Mouse (Mus musculus) lung, embryonic 14.5 days (tissue): Measurements from ENCODE around the gene Ankrd65. TPM values are rescaled to one million over a fixed set of nuclear protein-coding genes. Genes with fewer than 3 reads are reported as not detected.

Source experiments
- ATAC-seq: fragments of 200-750 bp; cut with Nextera tagmentation; 2 replicates; pipeline ENCODE4 v1.8.0; 2017; ENCODE audit warnings: mild to moderate bottlenecking, moderate TSS enrichment, moderate library complexity; ENCODE audit not compliant: insufficient read depth
- DNase-seq: peaks from one replicate; pipeline ENCODE4 v3.0.0-alpha.2; 2015
- H3K27ac ChIP-seq: fragments of 300-500 bp; sonication (generic); 2 replicates; pipeline ENCODE4 v1.5.1; 2014; ENCODE audit warnings: low read depth, mild to moderate bottlenecking, moderate library complexity
- H3K27me3 ChIP-seq: fragments of 300-500 bp; sonication (generic); 2 replicates; pipeline ENCODE4 v1.6.1; 2014; ENCODE audit warnings: low read length, control low read depth; ENCODE audit not compliant: insufficient read depth
- H3K36me3 ChIP-seq: fragments of 300-500 bp; sonication (generic); 2 replicates; pipeline ENCODE4 v1.6.1; 2014; ENCODE audit warnings: control low read depth; ENCODE audit not compliant: insufficient read depth
- H3K4me1 ChIP-seq: fragments of 300-500 bp; sonication (generic); 2 replicates; pipeline ENCODE4 v1.6.1; 2014; ENCODE audit warnings: antibody characterized with exemption, control low read depth; ENCODE audit not compliant: insufficient read depth
- H3K4me2 ChIP-seq: fragments of 300-500 bp; sonication (generic); 2 replicates; pipeline ENCODE4 v1.6.1; 2014; ENCODE audit warnings: mild to moderate bottlenecking
- H3K4me3 ChIP-seq: fragments of 300-500 bp; sonication (generic); 2 replicates; pipeline ENCODE4 v1.5.1; 2014; ENCODE audit warnings: low read depth, low read length
- H3K9ac ChIP-seq: fragments of 300-500 bp; sonication (generic); 2 replicates; pipeline ENCODE4 v1.6.1; 2014
- H3K9me3 ChIP-seq: fragments of 300-500 bp; sonication (generic); 2 replicates; pipeline ENCODE4 v1.6.1; 2016; ENCODE audit warnings: low read depth, low read length, control low read depth
- CTCF ChIP-seq: IDR thresholded peaks from 2 replicates; pipeline ENCODE4 v1.5.1; 2016; ENCODE audit warnings: antibody characterized with exemption, low read depth
- WGBS: fragments of 180-500 bp; shearing (Covaris S2); extraction: QIAGEN DNeasy Blood & Tissue Kit; methylation state at CpG from one replicate; pipeline ENCODE4 v1.1.7; 2014; 5-methylcytosine and 5-hydroxymethylcytosine counted together
- polyA plus RNA-seq: library from polyadenylated mRNA; unstranded; fragments of >200 nt; fragmentation: Nextera tagmentation; extraction: Ambion mirVana; gene quantifications from 2 replicates; pipeline ENCODE4 v1.2.1, GENCODE M21; 2014

Ankrd65 gene
- polyA plus RNA-seq, 1 experiment from 2014 or later = not detected

DNA sequence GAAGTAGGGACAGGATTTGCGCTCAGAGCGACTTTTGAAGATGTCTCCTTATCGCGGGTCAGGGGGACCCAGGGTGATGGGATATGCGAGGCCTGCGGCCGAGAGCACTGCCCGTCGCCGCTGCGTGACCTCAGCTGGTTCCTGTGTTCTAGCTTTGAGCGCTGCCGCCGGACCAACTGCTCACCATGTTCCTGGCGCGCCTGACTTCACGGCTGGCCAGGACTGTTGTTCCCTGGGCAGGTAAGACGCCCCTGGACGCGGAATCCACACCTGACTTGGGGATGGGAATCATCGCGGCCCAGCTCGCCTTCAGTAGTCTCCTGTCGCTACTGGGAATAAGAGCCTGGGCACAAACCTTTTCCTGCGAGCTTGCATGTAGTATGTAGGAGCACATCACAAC is 41.6 kb downstream of the Ankrd65 start:
- ATAC-seq (peak; percentile 13; the same call in 1 of the 2 replicates), DNase-seq (no peak)
- H3K27ac ChIP-seq = peak overlapping the region; percentile 85
- H3K36me3 ChIP-seq = peaks cover 24% of the 10 kb centered on the region
- no peaks in the 10 kb centered on the region for H3K27me3 ChIP-seq
- no peak for TF ChIP-seq CTCF
- H3K4me2 ChIP-seq = peak overlapping the region; percentile 93
- H3K9me3 ChIP-seq = no peaks in the 10 kb centered on the region
- H3K4me3 ChIP-seq = peak overlapping the region; percentile 77
- peaks cover 7% of the 10 kb centered on the region; the same call in 1 of the 2 replicates for H3K4me1 ChIP-seq
- WGBS = under 1% methylated on average over 25 of the region's 25 CpGs
- H3K9ac ChIP-seq = peak overlapping the region; percentile 88

DNA sequence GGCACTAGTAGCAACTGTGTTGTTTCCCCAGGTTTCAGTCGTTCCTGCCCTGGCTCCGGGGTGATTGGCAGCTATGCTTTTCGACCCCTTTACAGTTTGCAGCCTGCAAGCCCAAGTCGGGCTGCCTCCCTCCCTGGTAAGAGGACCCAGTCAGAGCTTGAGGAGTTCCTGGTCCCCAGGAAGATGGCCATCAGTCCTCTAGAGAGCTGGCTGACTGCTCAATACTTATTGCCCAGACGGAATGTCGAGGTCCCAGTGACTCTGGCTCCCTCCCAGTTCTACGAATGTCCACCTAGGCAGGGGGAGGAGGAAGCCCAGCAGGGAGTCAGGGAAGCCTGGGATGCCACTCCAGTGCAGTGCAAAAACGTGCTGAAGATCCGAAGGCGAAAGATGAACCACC is 42.1 kb downstream of the Ankrd65 start:
- no peaks in the 10 kb centered on the region for H3K9me3 ChIP-seq
- no peak for ATAC-seq
- no peak for TF ChIP-seq CTCF
- H3K36me3 ChIP-seq = peaks cover 19% of the 10 kb centered on the region
- H3K9ac ChIP-seq = peak overlapping the region; percentile 88
- whole genome bisulfite sequencing = 50% methylated on average over 10 of the region's 10 CpGs
- peak overlapping the region; percentile 85; the same call in 1 of the 2 replicates for H3K27ac ChIP-seq
- peaks cover 7% of the 10 kb centered on the region; the same call in 1 of the 2 replicates for H3K4me1 ChIP-seq
- H3K4me3 ChIP-seq = peak overlapping the region; percentile 77
- H3K27me3 ChIP-seq = no peaks in the 10 kb centered on the region
- DNase-seq = no peak
- peak overlapping the region; percentile 93 for H3K4me2 ChIP-seq

GRCm38 (mm10) chr4:155833234-155833633 is 43.0 kb downstream of the Ankrd65 start:
- Histone ChIP-seq H3K9ac (no peak overlapping the region; the same call in 1 of the 2 replicates), H3K4me2 (peak overlapping the region; percentile 93; the same call in 1 of the 2 replicates), H3K4me1 (peaks cover 13% of the 10 kb centered on the region; the same call in 1 of the 2 replicates), H3K27ac (no peak overlapping the region), H3K36me3 (peaks cover 14% of the 10 kb centered on the region), H3K4me3 (no peak overlapping the region), H3K27me3 (no peaks in the 10 kb centered on the region), H3K9me3 (no peaks in the 10 kb centered on the region)
- TF ChIP-seq CTCF = no peak
- no peak for DNase-seq
- WGBS = 81% methylated on average over 4 of the region's 4 CpGs
- ATAC-seq = no peak

DNA sequence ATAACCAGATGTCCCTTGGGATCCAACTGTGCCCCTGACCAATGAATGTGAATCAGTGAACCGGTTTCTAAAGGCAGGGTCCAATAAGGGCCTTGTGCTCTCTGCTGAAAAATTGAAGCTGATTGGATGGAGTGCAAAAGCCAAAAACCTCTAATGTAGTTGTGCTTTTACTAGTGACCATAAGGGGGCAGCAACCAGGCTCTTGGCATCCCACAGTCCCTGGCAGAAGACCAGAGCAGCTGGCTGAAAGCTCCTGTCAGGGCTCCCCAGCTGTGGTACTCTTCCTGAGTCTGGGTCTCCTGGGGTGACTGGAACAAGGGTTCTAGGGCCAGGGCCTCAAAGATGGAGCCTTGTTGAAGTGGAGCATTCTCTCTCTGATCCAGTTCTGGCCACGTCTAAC is 43.6 kb downstream of the Ankrd65 start:
- H3K9ac ChIP-seq = no peak overlapping the region
- H3K4me2 ChIP-seq = peak overlapping the region; percentile 40
- peak; percentile 44 for ATAC-seq
- no peaks in the 10 kb centered on the region for H3K9me3 ChIP-seq
- TF ChIP-seq CTCF = peak; percentile 83
- peaks cover 16% of the 10 kb centered on the region for H3K4me1 ChIP-seq
- WGBS = 12% methylated on average over 2 of the region's 2 CpGs
- no peaks in the 10 kb centered on the region for H3K27me3 ChIP-seq
- peak overlapping the region; percentile 82 for H3K27ac ChIP-seq
- peaks cover 10% of the 10 kb centered on the region for H3K36me3 ChIP-seq
- peak; percentile 94 for DNase-seq
- H3K4me3 ChIP-seq = no peak overlapping the region

- Histone ChIP-seq H3K4me2 (peak overlapping the region; percentile 96), H3K9me3 (no peaks in the 10 kb centered on the region), H3K36me3 (peaks cover 19% of the 10 kb centered on the region), H3K4me3 (no peak overlapping the region), H3K9ac (no peak overlapping the region), H3K4me1 (peaks cover 33% of the 10 kb centered on the region), H3K27me3 (0 out of 2 replicates have a peak, but pooled peaks cover 3% of the 10 kb centered on the region), H3K27ac (peak overlapping the region; percentile 96)
- TF ChIP-seq CTCF = no peak
- peak; percentile 67 for DNase-seq
- 43% methylated on average over 11 of the region's 11 CpGs for WGBS
- no peak for ATAC-seq
These were observed 47.3 kb downstream of the Ankrd65 start for GRCm38 (mm10) chr4:155837404-155838010.

DNA sequence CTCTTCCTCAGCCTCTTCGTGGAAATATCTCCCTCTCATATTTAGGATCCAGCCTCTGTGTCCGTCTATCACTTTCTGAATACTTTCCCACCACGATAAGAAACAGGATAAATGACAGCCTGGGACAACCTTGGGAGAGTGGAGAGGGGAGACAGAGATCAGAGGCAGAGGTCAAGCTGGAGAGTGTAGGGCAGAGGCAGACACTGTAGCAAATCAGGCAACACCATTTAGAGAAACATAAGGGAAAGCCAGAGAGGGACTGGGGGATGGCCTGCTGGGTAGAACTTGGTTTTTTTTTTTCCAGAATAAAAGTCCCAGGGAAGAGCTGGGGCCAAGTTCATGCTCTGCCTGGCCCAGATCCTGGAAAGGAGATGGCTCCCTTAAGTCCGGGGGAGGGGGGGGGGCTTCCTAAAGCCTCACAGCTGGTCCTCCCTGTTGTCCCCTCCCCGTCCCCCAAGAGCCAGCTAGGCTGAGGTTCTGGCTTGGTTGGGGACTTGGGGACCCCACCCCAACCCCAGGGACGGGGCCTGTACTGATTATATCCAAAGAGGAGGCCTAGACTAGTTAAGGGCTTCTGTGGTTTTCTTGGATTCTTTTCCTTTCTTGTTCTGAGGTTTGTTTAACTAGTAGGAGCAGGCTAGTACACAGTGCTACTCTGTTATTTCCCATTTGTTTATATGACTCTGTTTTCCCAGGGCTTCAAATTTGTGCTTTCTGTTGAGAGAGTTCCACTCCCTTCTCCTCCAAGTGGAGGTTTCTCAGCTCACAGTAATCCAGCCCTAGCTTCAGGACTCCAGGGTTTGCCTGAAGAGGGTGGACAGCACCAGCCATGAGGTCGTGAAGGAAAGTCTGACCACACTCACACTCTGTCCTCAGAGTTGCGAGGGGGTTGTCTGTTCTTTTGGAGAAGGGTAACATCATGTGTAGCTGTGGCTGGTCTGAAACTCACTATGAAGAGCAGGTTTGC is 48.2 kb downstream of the Ankrd65 start:
- Histone ChIP-seq H3K27me3 (0 out of 2 replicates have a peak, but pooled peaks cover 3% of the 10 kb centered on the region), H3K4me1 (peaks cover 33% of the 10 kb centered on the region), H3K9ac (no peak overlapping the region), H3K36me3 (peaks cover 19% of the 10 kb centered on the region; the same call in 1 of the 2 replicates), H3K9me3 (no peaks in the 10 kb centered on the region), H3K4me3 (peak overlapping the region; percentile 13; the same call in 1 of the 2 replicates), H3K27ac (peak overlapping the region; percentile 96), H3K4me2 (peak overlapping the region; percentile 96)
- WGBS = 29% methylated on average over 8 of the region's 8 CpGs
- no peak for TF ChIP-seq CTCF
- DNase-seq (peak; percentile 86), ATAC-seq (peak; percentile 28)

DNA sequence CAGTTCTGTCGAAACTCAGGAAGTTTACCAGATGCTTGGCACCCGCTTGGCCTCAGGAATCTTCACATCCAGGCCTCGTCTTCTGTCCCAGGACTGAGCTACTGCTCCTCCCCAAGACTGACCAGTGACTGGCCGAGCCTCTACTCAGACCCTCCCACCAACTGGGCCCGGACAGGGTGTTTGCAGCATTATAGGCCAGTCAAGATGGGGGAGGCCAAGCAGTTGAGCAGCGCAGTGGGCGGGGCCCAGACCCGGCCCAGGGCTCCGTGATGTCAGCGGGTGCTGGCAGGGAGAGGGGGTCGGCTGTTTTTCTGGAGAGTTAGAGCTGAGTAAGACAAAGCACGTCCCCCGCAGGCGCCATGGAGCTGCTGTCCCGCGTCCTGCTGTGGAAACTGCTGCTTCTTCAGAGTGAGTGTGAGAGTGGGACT is 49.3 kb downstream of the Ankrd65 start, which contains the start of gene Mxra8:
Mxra8 (plus strand) TSS at position 198 of the 428 bp plus-strand sequence.
- Histone ChIP-seq H3K4me2 (peak within 1 kb of the TSS; percentile 96), H3K4me1 (peaks cover 28% of the 10 kb centered on the region), H3K4me3 (peak within 1 kb of the TSS; percentile 58), H3K27me3 (0 out of 2 replicates have a peak, but pooled peaks cover 3% of the 10 kb centered on the region), H3K9me3 (no peaks in the 10 kb centered on the region), H3K9ac (peak within 1 kb of the TSS; percentile 63), H3K36me3 (peaks cover 28% of the 10 kb centered on the region; the same call in 1 of the 2 replicates), H3K27ac (peak within 1 kb of the TSS; percentile 96)
- ATAC-seq (peak; percentile 94), DNase-seq (peak; percentile 95)
- TF ChIP-seq CTCF = no peak
- 3% methylated on average over 16 of the region's 16 CpGs for WGBS
